Mouse (Mus musculus): ENCODE measurements around the gene Ift80. TPM values are rescaled to one million over a fixed set of nuclear protein-coding genes. Genes with fewer than 3 reads are reported as not detected.

The Ift80 gene
- polyA plus RNA-seq, 1 experiment from 2014 or later, result 21.7 TPM

- no peak overlapping the region for H3K27ac ChIP-seq (ENCODE audit: low read depth, low read length)
Measured at GRCm38 (mm10) chr3:68975533-68976490, 28.6 kb downstream of the Ift80 start.

GRCm38 (mm10) chr3:68974639-68975532, 29.5 kb downstream of the Ift80 start:
- no peak for ATAC-seq (ENCODE audit: low FRiP score)
- Histone ChIP-seq H3K27ac (ENCODE audit: low read depth, low read length) (no peak overlapping the region), H3K4me1 (ENCODE audit: control insufficient read depth, insufficient read depth, low read length) (no peaks in the 10 kb centered on the region), H3K36me3 (ENCODE audit: control insufficient read depth, insufficient read depth, low read length) (peaks cover 3% of the 10 kb centered on the region; the same call in 1 of the 2 replicates), H3K9me3 (ENCODE audit: control insufficient read depth, low read length) (no peaks in the 10 kb centered on the region), H3K27me3 (ENCODE audit: control insufficient read depth, insufficient read depth, low read length) (no peaks in the 10 kb centered on the region), H3K9ac (ENCODE audit: low read length) (no peak overlapping the region), H3K4me3 (ENCODE audit: low read depth, low read length) (no peak overlapping the region), H3K4me2 (no peak overlapping the region)
- no peak for DNase-seq (ENCODE audit: low spot score, missing footprints)
- WGBS, result 91% methylated on average over 8 of the region's 8 CpGs

More at GRCm38 (mm10) chr3:68975533-68976490, 28.6 kb downstream of the Ift80 start:
- Histone ChIP-seq H3K4me1 (ENCODE audit: control insufficient read depth, insufficient read depth, low read length) (no peaks in the 10 kb centered on the region), H3K9me3 (ENCODE audit: control insufficient read depth, low read length) (no peaks in the 10 kb centered on the region), H3K27me3 (ENCODE audit: control insufficient read depth, insufficient read depth, low read length) (no peaks in the 10 kb centered on the region), H3K36me3 (ENCODE audit: control insufficient read depth, insufficient read depth, low read length) (peaks cover 3% of the 10 kb centered on the region; the same call in 1 of the 2 replicates), H3K9ac (ENCODE audit: low read length) (no peak overlapping the region), H3K4me3 (ENCODE audit: low read depth, low read length) (no peak overlapping the region), H3K4me2 (no peak overlapping the region)
- ATAC-seq (ENCODE audit: low FRiP score), result no peak
- WGBS, result 59% methylated on average over 9 of the region's 9 CpGs
- no peak for DNase-seq (ENCODE audit: low spot score, missing footprints)

GRCm38 (mm10) chr3:68973574-68973973, 30.8 kb downstream of the Ift80 start:
- DNase-seq (ENCODE audit: low spot score, missing footprints) (no peak), ATAC-seq (ENCODE audit: low FRiP score) (no peak)
- no peak overlapping the region for H3K4me3 ChIP-seq (ENCODE audit: low read depth, low read length)
- no peaks in the 10 kb centered on the region for H3K4me1 ChIP-seq (ENCODE audit: control insufficient read depth, insufficient read depth, low read length)
- no peaks in the 10 kb centered on the region for H3K9me3 ChIP-seq (ENCODE audit: control insufficient read depth, low read length)
- 77% methylated on average over 1 of the region's 1 CpGs for WGBS
- no peak overlapping the region for H3K4me2 ChIP-seq
- H3K36me3 ChIP-seq (ENCODE audit: control insufficient read depth, insufficient read depth, low read length), result peaks cover 3% of the 10 kb centered on the region; the same call in 1 of the 2 replicates
- no peak overlapping the region for H3K27ac ChIP-seq (ENCODE audit: low read depth, low read length)
- H3K9ac ChIP-seq (ENCODE audit: low read length), result no peak overlapping the region
- H3K27me3 ChIP-seq (ENCODE audit: control insufficient read depth, insufficient read depth, low read length), result no peaks in the 10 kb centered on the region

- ATAC-seq (ENCODE audit: low FRiP score), result no peak
- DNase-seq (ENCODE audit: low spot score, missing footprints), result no peak
- H3K9me3 ChIP-seq (ENCODE audit: control insufficient read depth, low read length), result peaks cover 3% of the 10 kb centered on the region; the same call in 1 of the 2 replicates
- 92% methylated on average over 3 of the region's 3 CpGs for WGBS
- H3K9ac ChIP-seq (ENCODE audit: low read length), result no peak overlapping the region
- H3K4me1 ChIP-seq (ENCODE audit: control insufficient read depth, insufficient read depth, low read length), result no peaks in the 10 kb centered on the region
- H3K4me3 ChIP-seq (ENCODE audit: low read depth, low read length), result no peak overlapping the region
- H3K4me2 ChIP-seq, result no peak overlapping the region
- H3K36me3 ChIP-seq (ENCODE audit: control insufficient read depth, insufficient read depth, low read length), result peaks cover 11% of the 10 kb centered on the region
- no peaks in the 10 kb centered on the region for H3K27me3 ChIP-seq (ENCODE audit: control insufficient read depth, insufficient read depth, low read length)
- no peak overlapping the region for H3K27ac ChIP-seq (ENCODE audit: low read depth, low read length)
Measured at GRCm38 (mm10) chr3:68969091-68969590, 35.2 kb downstream of the Ift80 start.

GRCm38 (mm10) chr3:68967404-68967803, 37.0 kb downstream of the Ift80 start:
- Histone ChIP-seq H3K27me3 (ENCODE audit: control insufficient read depth, insufficient read depth, low read length) (no peaks in the 10 kb centered on the region), H3K4me1 (ENCODE audit: control insufficient read depth, insufficient read depth, low read length) (no peaks in the 10 kb centered on the region), H3K27ac (ENCODE audit: low read depth, low read length) (no peak overlapping the region), H3K9me3 (ENCODE audit: control insufficient read depth, low read length) (peaks cover 3% of the 10 kb centered on the region; the same call in 1 of the 2 replicates), H3K4me2 (no peak overlapping the region), H3K9ac (ENCODE audit: low read length) (no peak overlapping the region), H3K36me3 (ENCODE audit: control insufficient read depth, insufficient read depth, low read length) (peaks cover 8% of the 10 kb centered on the region), H3K4me3 (ENCODE audit: low read depth, low read length) (no peak overlapping the region)
- ATAC-seq (ENCODE audit: low FRiP score), result no peak
- no peak for DNase-seq (ENCODE audit: low spot score, missing footprints)
- WGBS, result 91% methylated on average over 6 of the region's 6 CpGs

GRCm38 (mm10) chr3:68966527-68967285, 37.7 kb downstream of the Ift80 start:
- Histone ChIP-seq H3K9me3 (ENCODE audit: control insufficient read depth, low read length) (peaks cover 3% of the 10 kb centered on the region; the same call in 1 of the 2 replicates), H3K4me1 (ENCODE audit: control insufficient read depth, insufficient read depth, low read length) (no peaks in the 10 kb centered on the region), H3K27ac (ENCODE audit: low read depth, low read length) (no peak overlapping the region), H3K4me3 (ENCODE audit: low read depth, low read length) (no peak overlapping the region), H3K36me3 (ENCODE audit: control insufficient read depth, insufficient read depth, low read length) (peaks cover 8% of the 10 kb centered on the region), H3K4me2 (no peak overlapping the region), H3K9ac (ENCODE audit: low read length) (no peak overlapping the region), H3K27me3 (ENCODE audit: control insufficient read depth, insufficient read depth, low read length) (no peaks in the 10 kb centered on the region)
- 92% methylated on average over 6 of the region's 6 CpGs for WGBS
- ATAC-seq (ENCODE audit: low FRiP score), result no peak
- no peak for DNase-seq (ENCODE audit: low spot score, missing footprints)

- Histone ChIP-seq H3K27ac (ENCODE audit: low read depth, low read length) (no peak overlapping the region), H3K4me1 (ENCODE audit: control insufficient read depth, insufficient read depth, low read length) (no peaks in the 10 kb centered on the region), H3K4me3 (ENCODE audit: low read depth, low read length) (no peak overlapping the region), H3K36me3 (ENCODE audit: control insufficient read depth, insufficient read depth, low read length) (peaks cover 8% of the 10 kb centered on the region), H3K9me3 (ENCODE audit: control insufficient read depth, low read length) (peaks cover 3% of the 10 kb centered on the region; the same call in 1 of the 2 replicates), H3K27me3 (ENCODE audit: control insufficient read depth, insufficient read depth, low read length) (no peaks in the 10 kb centered on the region), H3K4me2 (no peak overlapping the region), H3K9ac (ENCODE audit: low read length) (no peak overlapping the region)
- DNase-seq (ENCODE audit: low spot score, missing footprints) (no peak), ATAC-seq (ENCODE audit: low FRiP score) (no peak)
Measured at GRCm38 (mm10) chr3:68964682-68965081, 39.7 kb downstream of the Ift80 start.

- no peaks in the 10 kb centered on the region for H3K27me3 ChIP-seq (ENCODE audit: control insufficient read depth, insufficient read depth, low read length)
- no peaks in the 10 kb centered on the region for H3K36me3 ChIP-seq (ENCODE audit: control insufficient read depth, insufficient read depth, low read length)
- WGBS, result 89% methylated on average over 3 of the region's 3 CpGs
- no peak overlapping the region for H3K4me3 ChIP-seq (ENCODE audit: low read depth, low read length)
- no peak for ATAC-seq (ENCODE audit: low FRiP score)
- no peak overlapping the region for H3K4me2 ChIP-seq
- no peak for DNase-seq (ENCODE audit: low spot score, missing footprints)
- H3K4me1 ChIP-seq (ENCODE audit: control insufficient read depth, insufficient read depth, low read length), result no peaks in the 10 kb centered on the region
- H3K9me3 ChIP-seq (ENCODE audit: control insufficient read depth, low read length), result no peaks in the 10 kb centered on the region
- no peak overlapping the region for H3K27ac ChIP-seq (ENCODE audit: low read depth, low read length)
- H3K9ac ChIP-seq (ENCODE audit: low read length), result no peak overlapping the region
Measured at GRCm38 (mm10) chr3:68957413-68957812, 47.0 kb downstream of the Ift80 start.
